Mouse (Mus musculus) colon, adult 2 months (tissue): Measurements from ENCODE around the gene Olfr370. TPM values are rescaled to one million over a fixed set of nuclear protein-coding genes. Genes with fewer than 3 reads are reported as not detected.

Experiments used
- polyA plus RNA-seq: library from polyadenylated mRNA; depleted of rRNA; stranded (reverse); fragments of >200 nt; gene quantifications from 2 replicates; pipeline ENCODE4 v1.2.3, GENCODE M21; 2012; rRNA removed

The Olfr370 gene
- polyA plus RNA-seq: not detected in 2 replicates

DNA sequence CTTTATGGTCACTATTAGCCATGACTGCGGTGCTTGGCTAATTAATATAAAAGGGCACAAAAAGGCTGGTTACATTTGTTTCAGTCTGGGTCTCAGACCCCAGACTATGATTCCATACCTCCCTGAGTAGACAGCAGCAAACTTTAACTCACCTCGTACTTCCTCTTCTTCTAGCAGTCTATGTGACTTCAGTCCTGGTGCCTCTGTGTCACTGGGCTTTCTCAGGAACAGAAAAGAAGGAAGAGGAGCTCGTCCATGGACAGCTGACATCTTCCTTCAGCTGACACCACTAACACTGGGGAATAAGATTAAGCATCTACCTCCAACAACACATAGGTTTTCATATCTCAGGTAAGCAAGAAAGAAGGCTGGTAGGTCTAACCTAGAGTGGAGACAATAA is at the start of gene Olfr370:
Olfr370 (plus strand) TSS at position 45 of the 400 bp plus-strand sequence.

DNA sequence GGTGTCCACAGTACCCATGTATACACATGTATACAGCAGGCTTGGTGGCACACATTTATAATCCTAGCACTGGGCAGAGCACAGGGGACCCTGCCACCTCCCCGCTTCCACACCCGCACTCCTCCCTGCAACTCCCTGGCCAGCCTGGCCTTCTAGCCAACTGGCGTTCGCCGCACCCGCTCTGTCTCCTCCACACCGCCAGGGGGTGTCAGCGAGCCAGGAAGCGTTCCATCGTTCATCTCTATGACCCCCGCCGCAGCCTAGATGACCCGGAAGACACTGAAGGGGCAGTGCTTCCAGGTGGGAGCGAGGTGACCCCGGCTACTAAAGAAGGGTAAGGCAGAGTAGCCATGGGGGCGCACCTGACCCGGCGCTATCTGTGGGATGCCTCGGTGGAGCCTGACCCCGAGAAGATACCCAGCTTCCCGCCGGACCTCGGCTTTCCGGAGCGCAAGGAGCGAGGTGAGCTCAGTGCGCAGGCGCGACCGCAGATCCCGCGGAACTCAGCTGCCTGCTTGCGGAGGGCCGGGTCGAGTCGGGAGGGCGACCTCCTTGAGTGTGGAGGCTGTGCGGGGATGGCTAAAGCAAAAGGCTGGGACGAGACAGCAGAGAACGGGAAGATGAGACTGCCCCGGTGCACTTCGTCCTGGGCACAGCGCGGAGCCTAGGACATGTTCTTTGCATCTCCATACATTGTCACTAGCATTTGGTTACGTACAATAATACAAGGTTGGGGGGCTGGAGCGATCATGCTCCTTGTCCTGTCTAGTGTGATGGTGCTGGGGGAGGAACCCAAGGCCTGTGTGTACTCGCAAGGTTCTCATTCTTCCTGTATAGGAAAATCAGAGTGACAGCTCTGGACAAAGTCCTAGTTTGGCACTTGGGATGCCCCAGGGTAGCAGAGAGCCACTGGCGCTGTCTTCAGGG is 31.2 kb downstream of the Olfr370 start, which contains the start of gene Ndufb7:
Ndufb7 (plus strand) TSS at position 203 of the 927 bp plus-strand sequence.

Other genes with a start within 250 kb of the Olfr370 start
- gene Ucp1, start 245.4 kb upstream of the Olfr370 start, polyA plus RNA-seq: not detected in 2 replicates
- gene Elmod2, start 203.3 kb upstream of the Olfr370 start, polyA plus RNA-seq: 1.2 and 1.3 TPM in 2 replicates
- gene Mgat4d, start 187.3 kb upstream of the Olfr370 start, polyA plus RNA-seq: not detected in 2 replicates
- 0.02 and 0.15 TPM in 2 replicates for gene Clgn, start 145.9 kb upstream of the Olfr370 start, polyA plus RNA-seq
- 1.2 and 1.4 TPM in 2 replicates for gene Scoc, start 77.4 kb upstream of the Olfr370 start, polyA plus RNA-seq
- 413 and 526 TPM in 2 replicates for gene Ndufb7, start 30.9 kb downstream of the Olfr370 start, polyA plus RNA-seq
- gene Tecr, start 72.2 kb downstream of the Olfr370 start, polyA plus RNA-seq: 425 and 546 TPM in 2 replicates
- gene Dnajb1, start 72.4 kb downstream of the Olfr370 start, polyA plus RNA-seq: 25.6 and 32.7 TPM in 2 replicates
- 96.8 and 104 TPM in 2 replicates for gene Gipc1, start 116.9 kb downstream of the Olfr370 start, polyA plus RNA-seq
- gene Ptger1, start 130.9 kb downstream of the Olfr370 start, polyA plus RNA-seq: 18.4 and 21.8 TPM in 2 replicates
- 114 and 122 TPM in 2 replicates for gene Pkn1, start 163.4 kb downstream of the Olfr370 start, polyA plus RNA-seq
- gene Ddx39, start 179.4 kb downstream of the Olfr370 start, polyA plus RNA-seq: 42.3 and 45.4 TPM in 2 replicates
- gene Adgre5, start 205.5 kb downstream of the Olfr370 start, polyA plus RNA-seq: 69.7 and 76.2 TPM in 2 replicates